Mouse (Mus musculus): ENCODE results near the gene Rgs12.

GRCm38 (mm10) chr5:34922531-34922930, 26.7 kb upstream of the Rgs12 start:
- TF ChIP-seq CTCF (IDR thresholded peaks at IDR 0.05; ENCODE audit: insufficient read depth, low read length) (no peak), POLR2A (IDR thresholded peaks at IDR 0.05; ENCODE audit: borderline replicate concordance, extremely low read depth, low read depth, low read length) (no peak)
